Mouse (Mus musculus) lung, adult 2 months (tissue): ENCODE measurements around the gene Pear1.

Experiments used
- CTCF ChIP-seq: fragments of 200-500 bp; IDR thresholded peaks from 2 replicates; pipeline ENCODE4 v1.5.1; 2011; ENCODE audit warnings: mild to moderate bottlenecking, low read length, control low read depth; ENCODE audit not compliant: insufficient read depth
- POLR2A ChIP-seq: fragments of 200-500 bp; IDR thresholded peaks from 2 replicates; pipeline ENCODE4 v1.6.1; 2011; ENCODE audit warnings: low read depth, mild to moderate bottlenecking, control low read depth, low read length, borderline replicate concordance; ENCODE audit errors: extremely low read depth

DNA sequence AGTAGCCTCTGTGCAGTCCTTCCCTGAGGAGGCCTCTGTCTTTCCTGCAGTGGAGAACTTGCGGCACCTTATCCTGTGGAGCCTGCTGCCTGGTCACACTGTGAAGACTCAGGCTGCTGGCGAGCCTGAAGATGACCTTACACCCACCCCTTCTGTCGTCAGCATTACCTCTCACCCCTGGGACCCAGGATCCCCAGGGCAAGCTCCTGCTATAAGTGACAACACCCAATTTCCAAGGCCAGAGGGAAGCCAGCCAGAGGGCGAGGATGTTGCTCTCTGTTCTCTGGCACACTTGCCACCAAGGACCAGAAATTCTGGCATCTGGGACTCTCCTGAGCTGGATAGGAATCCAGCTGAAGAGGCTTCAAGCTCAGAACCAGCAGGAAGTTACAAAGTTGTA lies 91.0 kb downstream of the Pear1 start:
- TF ChIP-seq CTCF (no peak), POLR2A (no peak)
